Mouse (Mus musculus): ENCODE measurements at regions not wholly inside any gene's neighbourhood (a gene's known extent, or its start where the extent isn't known, plus 50 kb on each side); places are given as distances from the start of the nearest gene placed in this dataset.
A peak's percentile ranks its signal among the peaks of the same experiment; 100 is the strongest.

GRCm38 (mm10) chr8:128162857-128163256 lies 195.5 kb upstream of the Nrp1 start:
- no peak overlapping the region for H3K27ac ChIP-seq
- no peak for TF ChIP-seq CTCF (conservative IDR thresholded peaks at IDR 0.05)
- H3K4me3 ChIP-seq = no peak overlapping the region
- no peak for DNase-seq (ENCODE audit: low spot score in 2 of 2)

GRCm38 (mm10) chr8:128164976-128165375 lies 193.4 kb upstream of the Nrp1 start:
- Histone ChIP-seq H3K27ac (peak overlapping the region; percentile 59; the same call in 1 of the 2 replicates), H3K4me3 (no peak overlapping the region)
- no peak for TF ChIP-seq CTCF (conservative IDR thresholded peaks at IDR 0.05)
- DNase-seq (ENCODE audit: low spot score in 2 of 2) = peak; percentile 70 to 82

DNA sequence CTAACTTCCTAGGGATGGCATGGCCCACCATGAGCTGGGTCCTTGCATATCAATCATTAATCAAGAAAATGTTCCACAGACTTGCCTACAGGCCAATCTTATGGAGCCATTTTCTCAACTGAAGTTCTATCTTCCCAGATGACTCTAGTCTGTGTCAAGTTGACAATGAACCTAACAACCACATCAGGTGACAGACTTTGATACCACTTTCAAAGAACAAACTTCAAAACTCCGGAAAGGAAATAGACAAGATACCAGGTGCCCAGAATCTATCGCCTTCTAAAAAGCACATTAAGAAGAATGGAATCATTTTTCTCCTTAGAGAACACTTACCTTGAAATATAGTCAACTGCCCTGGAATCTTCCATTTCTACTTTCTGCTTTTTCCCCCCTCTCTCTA lies 192.8 kb upstream of the Nrp1 start:
- H3K27ac ChIP-seq = peak overlapping the region; percentile 21; the same call in 1 of the 2 replicates
- H3K4me3 ChIP-seq = no peak overlapping the region
- DNase-seq (ENCODE audit: low spot score in 2 of 2) = no peak
- no peak for TF ChIP-seq CTCF (conservative IDR thresholded peaks at IDR 0.05)

DNA sequence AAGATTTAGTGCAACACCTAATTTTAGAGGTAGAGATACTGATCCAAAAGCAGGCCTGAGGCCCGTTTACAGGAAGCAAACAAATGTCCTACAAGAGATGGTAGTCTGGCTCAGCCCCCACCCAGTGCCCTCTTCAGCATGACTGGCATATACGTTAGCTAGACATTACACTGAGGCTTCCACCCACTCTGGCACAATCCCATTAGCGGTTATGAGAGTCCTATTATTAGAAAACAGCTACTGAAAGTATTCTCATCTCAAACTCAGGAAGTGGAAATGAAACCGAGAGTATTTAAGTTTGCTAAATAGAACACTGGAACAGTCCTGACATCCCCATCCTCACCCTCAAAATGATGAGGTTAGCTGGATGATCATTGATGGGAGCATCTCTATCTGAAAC lies 192.3 kb upstream of the Nrp1 start:
- no peak overlapping the region for H3K4me3 ChIP-seq
- H3K27ac ChIP-seq = peak overlapping the region; percentile 21; the same call in 1 of the 2 replicates
- no peak for DNase-seq (ENCODE audit: low spot score in 2 of 2)
- TF ChIP-seq CTCF (conservative IDR thresholded peaks at IDR 0.05) = no peak

DNA sequence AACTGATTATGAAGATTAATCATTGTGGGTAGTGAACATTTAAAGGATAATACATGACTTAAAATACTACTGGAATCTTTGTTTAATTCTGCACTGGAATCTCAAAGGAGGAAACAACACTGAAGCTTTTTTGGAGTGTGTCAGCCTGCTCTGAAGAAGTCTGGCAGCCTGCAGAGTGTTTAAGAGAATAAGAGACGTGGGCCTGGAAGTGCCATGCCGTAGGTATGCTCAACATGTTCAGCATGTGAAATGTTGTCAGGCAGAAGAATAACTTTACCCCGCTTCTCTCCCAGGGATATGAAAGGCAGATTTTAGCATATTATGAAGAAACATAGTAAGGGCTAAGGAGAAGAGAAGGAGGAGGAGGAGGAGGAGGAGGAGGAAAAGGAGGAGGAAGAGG lies 189.6 kb upstream of the Nrp1 start:
- Histone ChIP-seq H3K4me3 (no peak overlapping the region), H3K27ac (peak overlapping the region; percentile 28; the same call in 1 of the 2 replicates)
- TF ChIP-seq CTCF (conservative IDR thresholded peaks at IDR 0.05) = no peak
- DNase-seq (ENCODE audit: low spot score in 2 of 2) = peak in 1 of 2 experiments; percentile 33

DNA sequence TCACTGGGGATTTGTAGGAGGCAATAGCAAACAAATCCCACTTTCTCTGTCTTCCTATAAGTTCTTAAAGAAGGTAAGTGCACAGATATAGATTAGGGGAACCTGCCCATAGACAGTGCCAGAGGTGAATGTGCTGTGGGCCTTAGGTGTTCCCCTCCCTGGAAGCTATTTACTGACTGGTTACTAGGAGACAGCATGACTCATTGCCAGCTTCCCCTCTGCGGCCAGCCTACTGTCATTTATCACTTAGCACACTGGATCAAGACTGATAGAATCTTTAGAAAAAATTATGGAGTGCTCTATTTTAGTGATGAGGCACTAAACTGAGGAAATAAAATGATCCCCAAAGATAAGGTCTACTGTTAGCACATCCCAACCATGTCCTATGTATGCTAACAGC lies 187.3 kb upstream of the Nrp1 start:
- no peak overlapping the region for H3K27ac ChIP-seq
- no peak overlapping the region for H3K4me3 ChIP-seq
- no peak for TF ChIP-seq CTCF (conservative IDR thresholded peaks at IDR 0.05)
- DNase-seq (ENCODE audit: low spot score in 2 of 2) = no peak

- Histone ChIP-seq H3K4me3 (no peak overlapping the region), H3K27ac (no peak overlapping the region)
- TF ChIP-seq CTCF (conservative IDR thresholded peaks at IDR 0.05) = no peak
- no peak for DNase-seq (ENCODE audit: low spot score in 2 of 2)
Observed at GRCm38 (mm10) chr8:128180214-128180613, 178.2 kb upstream of the Nrp1 start.

- Histone ChIP-seq H3K27ac (no peak overlapping the region), H3K4me3 (no peak overlapping the region)
- DNase-seq (ENCODE audit: low spot score in 2 of 2) = no peak
- no peak for TF ChIP-seq CTCF (conservative IDR thresholded peaks at IDR 0.05)
Observed at GRCm38 (mm10) chr8:128183081-128183480, 175.3 kb upstream of the Nrp1 start.

DNA sequence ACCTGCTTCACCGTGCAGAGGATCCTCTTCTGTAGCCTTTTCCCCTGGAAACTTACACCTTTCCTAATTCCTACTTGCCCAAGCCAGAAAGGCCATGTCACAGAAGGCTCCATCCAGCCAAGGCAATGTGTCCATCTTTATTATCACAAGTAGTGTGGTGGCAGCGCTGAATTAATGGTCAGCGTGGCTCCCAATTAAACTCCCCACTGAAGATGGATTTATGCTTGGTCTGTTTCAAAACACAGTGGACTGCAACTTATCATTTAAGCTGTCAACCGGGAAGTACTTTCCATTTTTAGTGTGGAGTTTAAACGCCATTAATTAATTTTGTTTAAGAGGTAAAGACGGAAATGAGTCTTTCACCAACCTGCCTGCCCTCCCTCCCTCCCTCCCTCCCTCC lies 170.1 kb upstream of the Nrp1 start:
- TF ChIP-seq CTCF (conservative IDR thresholded peaks at IDR 0.05) = no peak
- Histone ChIP-seq H3K27ac (no peak overlapping the region), H3K4me3 (no peak overlapping the region)
- DNase-seq (ENCODE audit: low spot score in 2 of 2) = no peak

- TF ChIP-seq CTCF (conservative IDR thresholded peaks at IDR 0.05) = no peak
- Histone ChIP-seq H3K4me3 (no peak overlapping the region), H3K27ac (no peak overlapping the region)
- peak in 1 of 2 experiments; percentile 7 for DNase-seq (ENCODE audit: low spot score in 2 of 2)
Observed at GRCm38 (mm10) chr8:128193293-128193887, 165.0 kb upstream of the Nrp1 start.

DNA sequence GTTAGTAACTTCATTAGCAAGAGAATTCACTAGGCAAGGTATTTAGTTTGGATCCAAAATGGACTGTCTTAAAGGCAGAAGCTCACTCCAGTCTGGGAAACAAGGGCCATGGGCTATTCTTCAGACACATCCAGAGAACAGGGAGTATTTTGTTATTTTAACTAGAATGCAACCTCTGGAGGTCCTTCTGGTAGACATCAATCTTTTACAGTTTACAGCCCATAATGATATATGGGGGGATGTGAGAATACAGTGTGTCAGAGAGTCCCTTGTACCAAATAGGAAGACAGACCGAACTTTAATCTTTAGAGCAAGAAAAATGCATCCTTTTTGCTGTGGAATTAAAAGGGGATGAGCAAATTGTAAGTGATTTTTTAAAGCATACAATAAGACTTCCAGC lies 157.6 kb upstream of the Nrp1 start:
- Histone ChIP-seq H3K27ac (no peak overlapping the region), H3K4me3 (no peak overlapping the region)
- no peak for TF ChIP-seq CTCF (conservative IDR thresholded peaks at IDR 0.05)
- no peak for DNase-seq (ENCODE audit: low spot score in 2 of 2)

- H3K27ac ChIP-seq = no peak overlapping the region
Observed at GRCm38 (mm10) chr8:128201635-128202034, 156.8 kb upstream of the Nrp1 start.

DNA sequence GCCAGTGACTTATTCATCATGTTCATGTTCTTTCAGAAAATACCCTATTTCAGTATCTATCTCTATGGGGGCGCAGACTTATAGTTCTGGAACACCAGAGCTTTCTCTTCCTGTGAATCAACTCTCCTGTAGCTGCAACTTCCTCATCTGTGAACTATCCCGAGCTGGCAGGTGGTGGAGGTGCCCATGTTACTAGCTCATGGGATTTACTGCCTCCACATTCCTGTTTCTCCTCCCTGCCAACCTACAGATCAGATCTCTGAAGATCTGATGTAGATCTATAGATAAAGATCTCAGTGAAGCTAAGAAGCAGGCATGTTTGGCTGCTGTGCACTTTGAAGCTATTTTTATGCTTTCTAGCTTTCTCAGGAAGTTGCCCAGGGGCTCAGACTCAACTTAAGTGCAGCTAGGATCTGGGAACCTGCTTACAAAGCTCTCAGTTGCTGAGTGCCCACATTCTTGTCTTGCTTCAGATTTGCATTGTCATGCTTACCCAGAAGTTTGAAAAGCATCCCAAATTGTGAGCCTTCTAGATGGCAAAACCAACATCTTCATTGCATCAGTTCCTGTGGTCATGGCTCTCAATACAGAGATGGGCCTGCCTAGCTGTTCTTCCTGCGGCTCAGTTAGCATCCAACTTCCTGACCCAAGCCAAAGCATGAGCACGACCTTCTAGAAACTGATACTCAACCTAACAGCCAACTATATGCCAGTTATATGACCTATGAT lies 156.1 kb upstream of the Nrp1 start:
- Histone ChIP-seq H3K27ac (no peak overlapping the region), H3K4me3 (no peak overlapping the region)
- TF ChIP-seq CTCF (conservative IDR thresholded peaks at IDR 0.05) = no peak
- no peak for DNase-seq (ENCODE audit: low spot score in 2 of 2)

More at GRCm38 (mm10) chr8:128201635-128202034, 156.8 kb upstream of the Nrp1 start:
- no peak overlapping the region for H3K4me3 ChIP-seq
- no peak for TF ChIP-seq CTCF (conservative IDR thresholded peaks at IDR 0.05)
- DNase-seq (ENCODE audit: low spot score in 2 of 2) = no peak

DNA sequence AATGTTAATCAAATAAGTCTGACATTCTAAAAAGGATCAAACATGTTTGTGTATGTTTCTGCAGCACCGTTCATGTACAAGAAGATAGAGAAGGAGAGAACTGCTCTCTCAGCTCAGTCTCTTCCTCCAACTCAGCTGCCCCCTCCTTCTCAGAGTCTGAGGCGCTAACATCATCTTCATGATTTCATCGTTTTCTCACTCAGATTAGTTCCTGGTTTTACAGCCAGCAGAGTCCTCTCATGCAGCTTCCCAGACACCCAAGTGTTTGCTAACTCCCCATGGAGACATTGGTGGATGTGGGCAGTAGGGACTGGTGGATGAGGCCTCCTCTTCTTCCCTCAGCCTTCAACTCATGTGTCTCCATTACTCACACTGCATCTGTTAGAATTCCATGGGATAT lies 153.6 kb upstream of the Nrp1 start:
- Histone ChIP-seq H3K4me3 (no peak overlapping the region), H3K27ac (no peak overlapping the region)
- DNase-seq (ENCODE audit: low spot score in 2 of 2) = no peak
- no peak for TF ChIP-seq CTCF (conservative IDR thresholded peaks at IDR 0.05)
